Mouse (Mus musculus): ENCODE measurements around the gene Bfsp1.

DNA sequence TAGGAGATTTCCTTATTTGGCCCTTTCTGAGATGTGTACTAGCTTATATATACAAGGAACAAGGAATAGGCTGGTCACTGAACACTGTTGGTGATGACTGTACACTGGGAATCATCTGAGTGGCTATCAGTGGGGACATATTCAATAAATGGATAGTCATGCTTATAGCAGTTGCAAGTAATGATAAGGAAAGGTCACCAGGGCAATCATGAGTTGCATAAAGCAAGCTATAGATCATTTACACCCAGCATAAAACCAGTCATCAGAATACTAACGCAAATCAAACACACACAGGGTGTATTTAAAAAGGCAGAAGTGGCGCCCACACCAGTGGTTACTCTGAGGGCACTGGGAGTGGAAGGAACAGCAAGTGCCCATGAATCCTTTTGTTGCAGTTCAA, 49.2 kb upstream of the Bfsp1 start:
- TF ChIP-seq ZNF384 (IDR thresholded peaks at IDR 0.05; ENCODE audit: low read depth, low read length) (no peak), HCFC1 (IDR thresholded peaks at IDR 0.05; ENCODE audit: borderline replicate concordance, insufficient read depth, low read length) (no peak)

Measured in ES-E14 (cell line).